Mouse (Mus musculus): ENCODE results near the gene Scap.

DNA sequence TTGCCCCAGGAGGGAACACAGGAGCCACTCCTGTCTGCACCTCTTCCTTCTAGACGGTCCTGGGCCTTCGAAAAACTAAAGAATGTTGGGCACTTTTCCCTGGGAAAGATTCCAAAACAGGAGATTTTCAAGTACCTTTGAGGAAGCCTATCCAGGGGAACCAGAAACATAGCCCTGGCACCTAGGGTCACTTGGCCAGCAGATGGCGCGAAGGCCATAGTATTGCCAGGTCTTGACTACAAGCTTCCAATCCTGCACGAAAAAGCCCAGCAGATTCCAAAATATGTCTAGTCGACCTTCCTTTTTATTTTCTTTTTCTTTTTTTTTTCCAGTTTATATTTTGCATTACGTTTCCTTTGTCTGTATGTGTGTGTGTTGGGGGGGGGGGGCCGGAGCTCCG is 80.7 kb downstream of the Scap start:
- TF ChIP-seq POLR2A (IDR thresholded peaks at IDR 0.05; ENCODE audit: insufficient read depth, low read depth, low read length) (no peak), CTCF (IDR thresholded peaks at IDR 0.05) (peak; percentile 62), EP300 (IDR thresholded peaks at IDR 0.05; ENCODE audit: insufficient read depth, low read depth, low read length) (no peak)

All from heart, adult 2 months (tissue).